Mouse (Mus musculus): ENCODE data around the gene Tradd.
A peak's percentile ranks its signal among the peaks of the same experiment; 100 is the strongest.
"Not testable (repeated sequence)": the region's sequence is repeated elsewhere in the genome, so short reads cannot be mapped to it uniquely, and the experiment has no call there.

The Tradd gene

DNA sequence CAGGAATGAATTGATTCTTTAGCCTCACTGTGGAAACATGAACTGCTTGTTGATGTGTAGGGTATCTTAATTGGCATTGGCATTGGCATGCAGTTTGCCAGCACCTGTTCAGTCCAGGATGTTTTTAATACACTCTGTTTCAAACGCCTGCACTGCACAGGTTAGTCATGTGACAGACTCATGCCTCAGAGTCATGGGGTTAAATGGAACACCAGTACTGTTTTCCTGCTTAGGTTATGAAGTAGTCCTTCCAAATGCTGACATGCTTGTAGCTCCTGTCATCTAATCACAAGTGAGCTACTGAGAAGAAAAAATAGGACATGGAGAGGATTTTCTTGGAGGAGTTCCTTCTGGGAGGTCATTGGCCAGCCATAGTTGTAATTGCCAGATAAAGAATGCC is 29.2 kb downstream of the Tradd start:
- no peak for DNase-seq

DNA sequence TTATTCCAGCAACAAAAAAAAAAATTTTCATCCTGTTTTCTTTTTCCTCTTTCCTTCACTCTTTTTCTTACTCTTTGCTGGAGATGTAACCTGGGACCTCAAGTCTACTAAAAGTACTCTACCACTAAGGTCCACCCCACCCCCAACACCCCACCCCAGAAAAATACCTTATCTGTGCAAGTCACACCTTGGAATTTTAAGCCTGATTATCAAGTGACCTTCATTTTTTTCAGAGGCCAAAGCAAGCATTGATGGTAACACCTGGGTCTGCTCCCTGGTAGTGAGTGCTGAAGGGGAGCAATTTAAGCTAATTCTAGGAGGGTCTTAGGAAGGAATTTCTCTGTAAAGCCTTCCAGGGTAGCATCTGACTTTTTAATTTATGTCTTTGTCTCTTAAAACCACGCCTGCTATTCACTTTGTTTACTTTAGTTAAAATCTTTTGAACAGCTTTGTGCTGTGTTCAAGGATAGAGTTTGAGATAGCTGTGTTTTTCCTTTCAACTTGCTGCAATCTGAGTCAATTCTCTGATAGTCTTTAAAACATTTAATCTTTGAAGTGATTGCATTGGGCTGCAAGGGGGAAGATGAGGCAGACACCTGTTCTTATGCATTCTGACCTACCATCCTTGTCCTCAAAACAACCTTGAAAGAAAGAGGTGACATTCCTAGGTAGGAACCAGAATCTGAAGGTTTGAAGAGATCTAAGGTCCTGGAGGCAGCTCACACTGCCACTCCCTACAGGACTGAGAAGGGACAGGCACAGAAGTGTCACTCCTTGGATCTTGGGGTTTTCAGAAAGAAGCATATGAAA is 31.1 kb downstream of the Tradd start:
- no peak for DNase-seq

DNA sequence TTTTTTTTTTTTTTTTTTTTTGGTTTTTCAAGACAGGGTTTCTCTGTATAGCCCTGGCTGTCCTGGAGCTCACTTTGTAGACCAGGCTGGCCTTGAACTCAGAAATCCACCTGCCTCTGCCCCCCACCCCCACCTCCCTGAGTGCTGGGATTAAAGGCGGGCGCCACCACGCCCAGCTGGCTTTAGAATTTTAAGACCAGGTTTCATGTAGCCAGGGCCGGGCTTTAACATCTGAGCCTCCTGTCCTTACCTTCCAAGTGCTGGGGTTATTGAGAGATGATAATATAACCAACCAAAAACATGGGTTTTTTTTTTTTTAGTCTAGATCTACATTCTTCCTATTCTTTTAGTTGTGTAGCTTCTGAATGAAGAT is 32.1 kb downstream of the Tradd start:
- not testable (repeated sequence) for DNase-seq

DNA sequence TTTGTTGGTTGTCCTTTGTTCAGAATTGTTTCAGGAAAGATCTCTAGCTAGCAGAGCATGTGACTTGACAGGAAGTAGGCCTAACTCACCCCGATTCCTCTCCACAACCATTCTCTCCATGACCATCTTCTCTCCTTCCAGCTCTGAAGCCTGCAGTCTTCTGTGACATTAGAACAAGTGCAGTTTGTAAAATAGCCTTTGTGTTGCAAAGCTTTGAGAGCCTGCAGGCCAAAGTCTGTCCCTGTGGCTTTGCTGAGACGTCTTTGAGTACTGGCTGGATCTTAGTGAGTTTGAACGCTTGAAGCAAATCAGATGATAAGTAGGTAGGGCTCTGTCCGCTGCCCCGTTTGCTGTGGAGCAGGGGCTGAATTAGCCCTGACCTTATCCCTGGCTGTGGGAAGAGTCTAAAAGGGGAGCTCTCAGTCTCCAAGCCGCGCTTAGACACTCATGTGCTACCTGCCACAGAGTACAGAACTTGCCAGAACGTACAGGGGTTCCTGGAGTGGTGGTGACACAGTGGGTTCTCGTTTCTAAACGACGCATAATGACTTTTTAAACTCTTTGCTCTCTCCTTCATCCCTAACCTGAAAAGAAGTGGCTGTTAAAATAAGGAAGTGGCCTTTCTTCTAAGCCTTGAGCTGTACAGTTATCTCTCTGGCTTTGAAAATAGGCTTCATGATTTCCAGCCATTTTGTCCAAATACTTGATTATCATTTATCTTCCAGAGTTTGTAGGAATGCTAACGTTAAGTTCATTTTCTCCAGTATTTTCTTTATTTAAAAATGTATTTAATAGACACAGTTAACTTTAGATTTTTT is 32.7 kb downstream of the Tradd start:
- no peak for DNase-seq

DNA sequence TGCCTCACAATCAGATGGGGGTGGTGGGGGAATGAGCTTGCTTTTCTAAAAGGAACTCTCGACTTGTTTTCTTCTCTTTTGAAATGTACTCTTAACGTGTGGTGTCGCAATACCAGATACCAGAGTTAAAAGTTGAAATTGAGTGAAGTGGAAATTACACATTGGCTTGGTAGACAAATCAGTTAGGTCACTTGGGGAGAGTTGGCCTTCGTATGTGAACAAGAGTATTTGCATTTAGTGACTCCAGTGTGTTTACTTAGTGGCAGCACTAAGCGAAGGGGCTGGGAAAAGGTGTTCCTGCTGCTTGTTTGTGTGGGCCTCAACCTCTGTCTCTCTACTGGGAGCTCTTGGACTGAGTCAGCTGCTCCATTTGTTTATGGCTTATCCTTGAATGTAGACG is 38.5 kb downstream of the Tradd start:
- no peak for DNase-seq

DNA sequence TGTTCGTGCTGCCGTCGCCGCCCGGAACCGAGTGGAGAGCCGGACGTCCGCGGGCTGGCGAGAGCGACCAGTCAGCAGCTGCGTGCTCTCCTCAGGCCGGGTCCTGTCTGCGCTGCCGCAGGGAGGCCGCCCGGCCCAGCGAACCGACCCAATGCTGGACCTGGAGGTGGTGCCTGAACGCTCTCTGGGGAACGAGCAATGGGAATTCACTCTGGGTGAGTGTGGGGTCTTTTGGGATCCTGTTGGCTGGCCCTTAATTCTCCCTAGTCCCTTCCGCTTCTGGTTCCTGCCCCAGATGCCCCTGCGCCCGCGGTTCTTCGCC is 39.2 kb downstream of the Tradd start:
- no peak for DNase-seq

DNA sequence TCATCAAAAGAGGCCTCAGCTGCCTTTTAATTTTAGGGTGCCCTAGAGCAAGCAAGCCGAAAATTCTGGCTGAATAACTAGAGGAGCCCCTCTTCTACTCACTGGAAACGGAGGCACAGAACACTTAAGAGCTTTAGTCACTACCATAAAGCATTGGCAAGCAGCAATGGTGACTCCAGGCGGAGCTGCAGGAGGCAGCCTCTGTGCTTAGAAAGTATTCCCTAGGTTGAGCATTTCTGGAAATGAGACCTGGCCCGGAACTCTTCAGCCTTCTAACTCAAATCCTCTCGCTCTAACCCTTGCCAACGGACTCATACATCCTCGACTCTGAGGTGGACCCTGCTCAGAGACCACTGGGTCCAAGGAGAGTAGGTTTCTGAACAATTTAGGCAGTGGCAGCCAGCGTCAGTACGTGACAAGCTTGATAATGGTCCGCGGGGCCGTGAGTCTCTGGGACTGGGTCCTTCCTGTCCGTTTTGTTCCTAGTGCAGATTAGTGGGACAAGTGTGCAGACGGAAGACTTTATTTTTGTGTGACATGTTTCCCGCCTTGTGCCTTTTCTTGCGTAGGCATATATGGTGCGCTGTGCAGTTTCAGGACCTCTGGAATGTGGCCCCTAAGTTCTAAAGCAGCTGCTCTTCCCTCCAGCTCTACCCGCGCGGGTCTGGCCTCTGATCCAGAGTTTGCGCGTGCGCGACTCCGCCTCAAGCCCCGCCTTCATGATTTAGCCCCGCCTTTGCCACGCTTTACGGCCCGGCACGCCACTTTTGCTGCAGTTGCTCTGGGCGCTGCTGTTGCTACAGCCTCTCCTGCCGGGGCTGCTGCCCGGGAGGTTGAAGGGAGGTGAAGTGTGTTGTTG is 39.8 kb downstream of the Tradd start, which contains the start of gene D230025D16Rik:
Gene D230025D16Rik (plus strand): TSS at position 733 of the 859 bp plus-strand sequence.
- peak; percentile 94 to 96 for DNase-seq

DNA sequence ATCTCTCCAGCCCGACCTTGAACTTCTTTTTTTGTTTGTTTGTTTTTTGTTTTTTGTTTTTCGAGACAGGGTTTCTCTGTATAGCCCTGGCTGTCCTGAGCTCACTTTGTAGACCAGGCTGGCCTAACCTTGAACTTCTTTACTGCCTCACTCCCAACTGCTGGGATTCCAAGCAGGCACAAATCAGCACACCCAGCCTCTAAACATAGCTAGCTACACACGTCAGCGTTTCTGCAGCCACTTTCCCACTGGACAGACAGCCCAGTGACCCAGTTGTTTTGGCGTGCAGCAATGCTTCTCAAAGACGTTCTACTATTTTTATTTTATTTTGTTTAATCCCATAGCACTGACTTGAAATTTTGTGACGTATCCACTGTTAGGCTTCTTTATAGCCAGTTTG is 40.6 kb downstream of the Tradd start:
- DNase-seq, result no peak

DNA sequence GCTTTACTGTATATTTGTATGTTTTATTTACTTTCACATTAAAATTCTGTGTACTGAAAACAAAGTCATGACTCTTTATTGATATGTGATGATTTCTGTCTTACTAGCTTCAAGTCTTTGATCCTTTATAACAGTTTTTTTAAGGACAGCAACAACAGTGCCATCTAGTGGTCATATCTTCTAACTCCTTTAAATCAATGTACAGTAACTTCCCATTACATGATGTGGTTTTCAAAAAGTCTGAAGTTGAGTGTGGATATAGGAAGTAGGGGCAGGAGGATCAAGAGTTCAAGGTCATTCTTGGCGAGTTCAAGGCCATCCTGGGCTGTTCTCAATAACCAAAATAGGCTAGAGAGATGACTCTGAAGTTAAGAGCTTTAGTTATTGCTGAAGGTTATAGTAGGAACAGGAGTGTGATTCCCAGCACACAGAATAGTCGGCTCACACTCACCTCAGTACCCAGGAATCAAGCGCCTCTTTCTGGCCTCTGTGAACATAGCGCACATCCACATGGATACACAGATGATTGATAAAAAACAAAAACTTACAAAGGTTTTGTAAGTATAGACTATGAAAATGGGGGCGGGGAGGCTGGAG is 46.4 kb downstream of the Tradd start:
- no peak for DNase-seq

DNA sequence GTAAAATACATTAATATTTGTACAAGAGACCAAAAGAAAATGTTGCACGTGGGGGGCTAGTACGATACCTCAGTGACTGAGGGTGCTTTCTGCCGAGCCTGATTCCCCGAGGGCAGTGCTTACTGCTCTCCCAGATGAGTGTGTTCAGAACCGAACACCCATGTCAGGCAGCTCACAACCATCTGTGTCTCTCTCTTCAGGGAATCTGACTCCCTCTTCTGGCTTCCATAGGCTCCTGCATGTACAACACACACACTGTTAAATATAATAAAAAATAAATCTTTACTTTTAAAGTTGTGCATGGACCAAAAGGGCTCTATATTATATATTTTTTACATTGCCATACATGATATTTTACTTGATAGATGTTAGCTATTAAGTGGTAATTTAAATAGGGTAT is 50.3 kb downstream of the Tradd start:
- no peak for DNase-seq

DNA sequence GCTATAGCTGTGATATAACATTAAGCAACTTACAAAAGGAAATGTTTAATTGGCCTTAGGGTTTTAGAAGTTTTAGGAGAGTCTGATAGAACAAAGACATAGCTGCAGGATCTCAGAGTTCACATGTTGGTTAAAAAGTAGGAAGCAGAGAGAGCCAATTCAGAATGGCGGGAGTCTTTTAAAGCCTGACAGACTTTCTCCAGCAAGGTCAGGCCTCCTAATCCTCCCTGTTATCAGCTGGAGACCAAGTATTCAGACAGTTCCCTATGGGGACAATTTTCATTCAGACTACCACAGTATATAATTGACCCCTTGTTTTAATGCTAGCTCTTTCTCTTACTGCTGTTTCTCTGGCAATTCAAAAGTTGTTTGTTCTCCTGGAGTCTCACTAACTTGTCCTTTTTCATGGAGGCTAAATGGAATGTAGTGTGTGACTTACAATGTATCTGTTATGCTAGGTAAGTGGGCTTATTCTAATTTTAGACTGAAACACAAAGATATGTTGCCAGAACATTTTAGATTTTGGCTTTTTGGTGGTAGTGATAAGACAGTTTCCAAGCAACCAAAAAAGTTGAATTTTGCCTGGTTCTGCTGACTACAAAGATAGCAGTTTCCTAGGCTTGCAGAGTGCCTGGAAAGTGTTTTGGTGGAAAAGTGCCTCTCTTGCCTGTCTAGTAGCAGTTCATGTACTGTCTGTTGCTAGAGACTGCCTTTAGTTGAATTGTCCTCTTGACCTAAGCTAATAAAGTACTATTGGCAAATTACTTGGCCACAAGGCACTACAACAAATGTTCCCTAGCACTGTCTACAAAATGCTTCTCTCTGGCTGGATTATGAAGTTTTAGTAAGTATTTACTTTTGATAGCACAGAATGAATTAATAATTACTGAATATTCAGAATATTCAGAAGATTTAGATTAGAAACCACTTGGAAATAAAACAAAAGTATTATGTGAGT is 55.0 kb downstream of the Tradd start:
- no peak for DNase-seq
